Mouse (Mus musculus): Measurements from ENCODE around the gene Aunip. TPM values are rescaled to one million over a fixed set of nuclear protein-coding genes. Genes with fewer than 3 reads are reported as not detected.

Aunip gene
- total RNA-seq (2014; rRNA removed; ENCODE audit: low replicate concordance) = 2.7 and 3.1 TPM in 2 replicates
- polyA plus RNA-seq (2015; fragmentation: Nextera tagmentation; extraction: Ambion mirVana) = 1.8 and 2.5 TPM in 2 replicates

GRCm38 (mm10) chr4:134510845-134511411 is at the start of gene Aunip:
TSS of gene Aunip (plus strand) at chr4:134510999.
- whole genome bisulfite sequencing = under 1% methylated on average over 42 of the region's 42 CpGs

GRCm38 (mm10) chr4:134461252-134461651 is 49.5 kb upstream of the Aunip start:
- H3K9ac ChIP-seq (replicated peaks; ENCODE audit: low read depth, low read length) = no peak overlapping the region
- no peak overlapping the region for H3K4me2 ChIP-seq (ENCODE audit: low read depth, low read length)
- WGBS = 62% methylated on average over 5 of the region's 5 CpGs
- H3K4me3 ChIP-seq (ENCODE audit: low read depth, low read length) = no peak overlapping the region
- H3K27ac ChIP-seq (ENCODE audit: low read depth) = no peak overlapping the region
- DNase-seq (ENCODE audit: low spot score) (no peak), ATAC-seq (ENCODE audit: insufficient read depth, low read depth) (no peak)
- no peaks in the 10 kb centered on the region for H3K36me3 ChIP-seq (replicated peaks; ENCODE audit: control insufficient read depth, insufficient read depth, low read length)
- H3K27me3 ChIP-seq (ENCODE audit: control insufficient read depth, insufficient read depth, low read length) = no peaks in the 10 kb centered on the region
- H3K4me1 ChIP-seq (ENCODE audit: control insufficient read depth, insufficient read depth) = no peaks in the 10 kb centered on the region
- H3K9me3 ChIP-seq (replicated peaks; ENCODE audit: control insufficient read depth, low read length) = no peaks in the 10 kb centered on the region
- TF ChIP-seq CTCF (IDR thresholded peaks at IDR 0.05; ENCODE audit: low read depth) = no peak
- TF ChIP-seq EP300 (IDR thresholded peaks at IDR 0.05; ENCODE audit: low read depth) = no peak

More at GRCm38 (mm10) chr4:134510845-134511411, at the start of gene Aunip:
- no peaks in the 10 kb centered on the region for H3K27me3 ChIP-seq (ENCODE audit: control insufficient read depth, insufficient read depth, low read length)
- H3K4me3 ChIP-seq (ENCODE audit: low read depth, low read length) = peak within 1 kb of the TSS; percentile 56
- H3K36me3 ChIP-seq (replicated peaks; ENCODE audit: control insufficient read depth, insufficient read depth, low read length) = peaks cover 11% of the 10 kb centered on the region; the same call in 1 of the 2 replicates
- ATAC-seq (ENCODE audit: insufficient read depth, low read depth) (peak; percentile 94), DNase-seq (ENCODE audit: low spot score) (peak; percentile 95)
- H3K9me3 ChIP-seq (replicated peaks; ENCODE audit: control insufficient read depth, low read length) = no peaks in the 10 kb centered on the region
- H3K4me2 ChIP-seq (ENCODE audit: low read depth, low read length) = peak within 1 kb of the TSS; percentile 85
- 0 out of 2 replicates have a peak, but pooled peaks cover 9% of the 10 kb centered on the region for H3K4me1 ChIP-seq (ENCODE audit: control insufficient read depth, insufficient read depth)
- H3K9ac ChIP-seq (replicated peaks; ENCODE audit: low read depth, low read length) = peak within 1 kb of the TSS; percentile 36
- H3K27ac ChIP-seq (ENCODE audit: low read depth) = no peak within 1 kb of the TSS
- TF ChIP-seq CTCF (IDR thresholded peaks at IDR 0.05; ENCODE audit: low read depth) (0 out of 2 replicates have a peak, but pooled peaks have one; percentile 6), EP300 (IDR thresholded peaks at IDR 0.05; ENCODE audit: low read depth) (no peak)

GRCm38 (mm10) chr4:134465789-134466188 is 45.0 kb upstream of the Aunip start:
- no peaks in the 10 kb centered on the region for H3K27me3 ChIP-seq (ENCODE audit: control insufficient read depth, insufficient read depth, low read length)
- 49% methylated on average over 12 of the region's 12 CpGs for WGBS
- no peaks in the 10 kb centered on the region for H3K9me3 ChIP-seq (replicated peaks; ENCODE audit: control insufficient read depth, low read length)
- no peak overlapping the region for H3K4me2 ChIP-seq (ENCODE audit: low read depth, low read length)
- no peak overlapping the region for H3K4me3 ChIP-seq (ENCODE audit: low read depth, low read length)
- no peak overlapping the region for H3K9ac ChIP-seq (replicated peaks; ENCODE audit: low read depth, low read length)
- ATAC-seq (ENCODE audit: insufficient read depth, low read depth) (no peak), DNase-seq (ENCODE audit: low spot score) (no peak)
- H3K4me1 ChIP-seq (ENCODE audit: control insufficient read depth, insufficient read depth) = 0 out of 2 replicates have a peak, but pooled peaks cover 7% of the 10 kb centered on the region
- no peak overlapping the region for H3K27ac ChIP-seq (ENCODE audit: low read depth)
- TF ChIP-seq EP300 (IDR thresholded peaks at IDR 0.05; ENCODE audit: low read depth) (no peak), CTCF (IDR thresholded peaks at IDR 0.05; ENCODE audit: low read depth) (no peak)
- H3K36me3 ChIP-seq (replicated peaks; ENCODE audit: control insufficient read depth, insufficient read depth, low read length) = peaks cover 3% of the 10 kb centered on the region

DNA sequence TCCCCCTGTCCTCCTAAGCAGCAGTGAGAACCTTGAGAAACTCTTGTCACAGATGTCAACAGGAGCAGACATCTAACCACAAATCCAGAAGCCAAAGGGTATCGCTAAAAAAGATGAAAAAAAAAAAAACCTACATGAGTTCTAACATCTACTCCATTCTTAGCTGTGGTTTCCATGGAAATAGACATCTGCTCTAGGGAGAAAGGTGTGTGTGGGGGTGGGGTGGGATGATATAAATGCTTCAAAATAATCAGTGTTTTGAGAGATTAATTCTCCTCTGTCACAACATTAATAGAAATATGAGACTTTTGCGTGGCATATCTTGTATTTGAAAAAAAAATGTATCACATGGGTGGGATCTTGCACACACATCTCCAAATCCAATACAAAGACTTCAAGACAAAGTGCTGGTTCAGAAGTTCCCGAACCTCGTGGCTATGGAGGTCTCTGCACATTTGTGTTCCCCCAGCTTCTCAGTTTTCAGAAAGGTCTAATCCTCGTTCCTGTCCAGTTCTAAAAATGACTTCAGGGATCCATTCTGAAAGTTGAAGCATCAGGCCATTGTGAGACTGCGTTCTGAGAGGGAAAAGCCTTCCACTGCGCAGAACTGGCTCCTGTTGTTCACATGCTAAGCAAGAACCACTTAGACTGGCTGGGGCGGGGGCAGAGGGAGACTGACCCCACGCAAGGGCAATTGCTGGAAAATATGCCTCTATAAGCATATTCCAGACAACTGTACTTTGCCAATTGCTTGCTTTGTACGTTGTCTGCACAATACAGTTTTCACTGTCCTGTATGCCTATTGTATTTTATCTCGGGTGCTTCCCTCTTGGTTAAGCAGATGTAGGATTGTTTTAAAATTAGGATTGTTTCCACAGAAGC is 44.2 kb upstream of the Aunip start:
- Histone ChIP-seq H3K9ac (replicated peaks; ENCODE audit: low read depth, low read length) (no peak overlapping the region), H3K36me3 (replicated peaks; ENCODE audit: control insufficient read depth, insufficient read depth, low read length) (peaks cover 10% of the 10 kb centered on the region), H3K4me1 (ENCODE audit: control insufficient read depth, insufficient read depth) (0 out of 2 replicates have a peak, but pooled peaks cover 7% of the 10 kb centered on the region), H3K4me3 (ENCODE audit: low read depth, low read length) (no peak overlapping the region), H3K27me3 (ENCODE audit: control insufficient read depth, insufficient read depth, low read length) (no peaks in the 10 kb centered on the region), H3K27ac (ENCODE audit: low read depth) (peak overlapping the region; percentile 80; the same call in 1 of the 2 replicates), H3K9me3 (replicated peaks; ENCODE audit: control insufficient read depth, low read length) (no peaks in the 10 kb centered on the region), H3K4me2 (ENCODE audit: low read depth, low read length) (peak overlapping the region; percentile 98; the same call in 1 of the 2 replicates)
- ATAC-seq (ENCODE audit: insufficient read depth, low read depth) (no peak), DNase-seq (ENCODE audit: low spot score) (no peak)
- TF ChIP-seq EP300 (IDR thresholded peaks at IDR 0.05; ENCODE audit: low read depth) (no peak), CTCF (IDR thresholded peaks at IDR 0.05; ENCODE audit: low read depth) (no peak)
- WGBS = 74% methylated on average over 11 of the region's 11 CpGs

DNA sequence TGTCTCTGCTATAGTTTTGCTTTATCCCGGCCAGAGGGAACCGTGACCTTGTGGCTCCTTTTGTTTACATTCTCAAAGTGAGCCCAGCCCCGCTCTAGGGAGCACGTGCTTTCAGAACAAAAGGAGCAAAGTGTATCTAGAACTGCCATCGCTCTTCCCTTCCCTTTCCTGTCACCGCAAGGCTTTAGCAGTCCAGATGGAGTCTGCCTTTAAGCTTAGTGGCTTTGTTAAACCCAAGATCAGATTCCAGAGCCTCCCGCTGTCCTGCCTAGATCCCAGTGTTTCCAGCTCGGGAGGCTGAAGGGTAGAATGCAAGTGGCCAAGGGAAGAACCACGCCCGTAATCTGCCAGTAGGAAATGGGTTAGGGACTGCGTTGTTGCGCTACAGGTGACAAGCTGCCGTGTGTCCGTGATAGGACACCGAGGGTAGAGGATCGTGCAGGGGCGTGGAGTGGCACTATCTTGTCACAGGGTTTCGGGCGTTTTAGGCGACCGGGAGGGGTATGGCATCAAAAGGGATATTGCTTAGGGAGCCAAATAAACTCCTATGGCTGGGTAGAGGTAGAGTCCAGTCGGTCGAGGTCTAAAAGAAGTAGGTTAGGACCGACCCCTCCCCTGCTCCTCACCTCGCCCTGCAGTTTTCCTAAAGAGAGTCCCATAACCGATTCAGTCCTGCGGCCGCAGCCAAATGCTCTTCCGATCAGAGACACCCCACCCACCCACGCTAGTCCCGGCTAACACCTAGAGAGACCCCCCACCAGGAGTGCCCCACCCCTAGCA is 43.2 kb upstream of the Aunip start:
- Histone ChIP-seq H3K36me3 (replicated peaks; ENCODE audit: control insufficient read depth, insufficient read depth, low read length) (peaks cover 20% of the 10 kb centered on the region), H3K27ac (ENCODE audit: low read depth) (peak overlapping the region; percentile 80), H3K4me2 (ENCODE audit: low read depth, low read length) (peak overlapping the region; percentile 98), H3K4me3 (ENCODE audit: low read depth, low read length) (peak overlapping the region; percentile 87), H3K27me3 (ENCODE audit: control insufficient read depth, insufficient read depth, low read length) (no peaks in the 10 kb centered on the region), H3K9me3 (replicated peaks; ENCODE audit: control insufficient read depth, low read length) (no peaks in the 10 kb centered on the region), H3K9ac (replicated peaks; ENCODE audit: low read depth, low read length) (peak overlapping the region; percentile 71), H3K4me1 (ENCODE audit: control insufficient read depth, insufficient read depth) (0 out of 2 replicates have a peak, but pooled peaks cover 7% of the 10 kb centered on the region)
- TF ChIP-seq CTCF (IDR thresholded peaks at IDR 0.05; ENCODE audit: low read depth) (no peak), EP300 (IDR thresholded peaks at IDR 0.05; ENCODE audit: low read depth) (no peak)
- WGBS = 1% methylated on average over 31 of the region's 31 CpGs
- DNase-seq (ENCODE audit: low spot score) = peak; percentile 34
- peak; percentile 7 for ATAC-seq (ENCODE audit: insufficient read depth, low read depth)
